Mouse (Mus musculus) CH12.LX (cell line): ENCODE data around the gene Gas2l2. TPM values are rescaled to one million over a fixed set of nuclear protein-coding genes. Genes with fewer than 3 reads are reported as not detected.

Experiments used
- DNase-seq: peaks from one replicate; pipeline ENCODE4 v3.0.0-alpha.2; 2013; ENCODE audit errors: extremely low read depth
- H3K27ac ChIP-seq: 2 replicates; pipeline ENCODE4 v1.5.1; 2012; ENCODE audit warnings: low read depth, mild to moderate bottlenecking, control low read depth, moderate library complexity; ENCODE audit not compliant: insufficient read depth
- H3K27me3 ChIP-seq: replicated peaks from 2 replicates; pipeline ENCODE3; 2012; ENCODE audit warnings: inconsistent platforms
- H3K36me3 ChIP-seq, 2 experiments: replicated peaks in 1 of 2; 2 replicates each; pipeline versions ENCODE3 to v1.6.1; 2012; ENCODE audit warnings: inconsistent platforms in 1 of 2, low read length in 1 of 2, mild to moderate bottlenecking in 1 of 2, mixed read lengths in 1 of 2, moderate library complexity in 1 of 2; ENCODE audit not compliant: control insufficient read depth in 1 of 2, insufficient read depth in 1 of 2
- H3K4me1 ChIP-seq, 2 experiments: 2 replicates each; pipeline ENCODE4 v1.6.1; 2012; ENCODE audit warnings: inconsistent platforms in 1 of 2, moderate library complexity in 1 of 2; ENCODE audit not compliant: insufficient read depth in 2 of 2, control insufficient read depth in 1 of 2
- H3K4me2 ChIP-seq: 2 replicates; pipeline ENCODE4 v1.6.1; 2012; ENCODE audit warnings: low read depth, mild to moderate bottlenecking, control low read depth; ENCODE audit not compliant: poor library complexity, insufficient read depth, severe bottlenecking
- H3K4me3 ChIP-seq, 3 experiments: fragments of 150-350 bp in 1 of 3; sonication (generic) in 1 of 3; replicated peaks in 1 of 3; 2 replicates each; pipeline versions ENCODE3 to v1.5.1; 2011 to 2012; ENCODE audit warnings: low read depth in 2 of 3, low read length in 2 of 3, mild to moderate bottlenecking in 2 of 3, moderate library complexity in 2 of 3, control low read depth in 1 of 3, improper control_type of control experiment in 1 of 3, inconsistent platforms in 1 of 3, mixed read lengths in 1 of 3; ENCODE audit not compliant: poor library complexity in 1 of 3
- H3K79me2 ChIP-seq: replicated peaks from 2 replicates; pipeline ENCODE4 v1.6.1; 2012; ENCODE audit warnings: mild to moderate bottlenecking, moderate library complexity; ENCODE audit not compliant: control insufficient read depth, poor library complexity, insufficient read depth, severe bottlenecking; ENCODE audit errors: extremely low read depth
- H3K9ac ChIP-seq: 2 replicates; pipeline ENCODE4 v1.6.1; 2012; ENCODE audit warnings: low read depth, mild to moderate bottlenecking, control low read depth, moderate library complexity; ENCODE audit not compliant: insufficient read depth
- H3K9me3 ChIP-seq: replicated peaks from 2 replicates; pipeline ENCODE3; 2012; ENCODE audit warnings: low read length, inconsistent platforms, mixed read lengths
- BHLHE40 ChIP-seq: IDR thresholded peaks from 2 replicates; pipeline ENCODE4 v1.6.1; 2011; ENCODE audit warnings: mild to moderate bottlenecking, low read depth, low read length, improper control_type of control experiment
- CHD1 ChIP-seq: IDR thresholded peaks from 2 replicates; pipeline ENCODE4 v1.6.1; 2012; ENCODE audit warnings: low read depth, low read length, improper control_type of control experiment, inconsistent platforms
- CHD2 ChIP-seq: IDR thresholded peaks from 2 replicates; pipeline ENCODE4 v1.6.1; 2011; ENCODE audit warnings: low read length, improper control_type of control experiment
- CTCF ChIP-seq, 2 experiments: IDR thresholded peaks in 1 of 2; conservative IDR thresholded peaks in 1 of 2; 2 replicates each; pipeline ENCODE4 v1.5.1; 2011 to 2012; ENCODE audit warnings: low read depth in 2 of 2, low read length in 2 of 2, improper control_type of control experiment in 1 of 2, inconsistent platforms in 1 of 2, mild to moderate bottlenecking in 1 of 2, moderate library complexity in 1 of 2
- ELF1 ChIP-seq: IDR thresholded peaks from 2 replicates; pipeline ENCODE4 v1.6.1; 2014; ENCODE audit warnings: low read depth, mild to moderate bottlenecking, inconsistent platforms, low read length, improper control_type of control experiment
- EP300 ChIP-seq: IDR thresholded peaks from 2 replicates; pipeline ENCODE4 v1.6.1; 2011; ENCODE audit warnings: low read length, improper control_type of control experiment
- ETS1 ChIP-seq: conservative IDR thresholded peaks from 2 replicates; pipeline ENCODE4 v1.6.1; 2012; ENCODE audit warnings: low read depth, mild to moderate bottlenecking, inconsistent platforms, low read length, improper control_type of control experiment, moderate library complexity
- GABPA ChIP-seq: IDR thresholded peaks from 2 replicates; pipeline ENCODE4 v1.6.1; 2012; ENCODE audit warnings: low read depth, low read length, improper control_type of control experiment, inconsistent platforms; ENCODE audit not compliant: insufficient replicate concordance
- HCFC1 ChIP-seq: IDR thresholded peaks from 2 replicates; pipeline ENCODE4 v1.6.1; 2012; ENCODE audit warnings: low read depth, mild to moderate bottlenecking, inconsistent platforms, low read length, improper control_type of control experiment
- IRF4 ChIP-seq: IDR thresholded peaks from 2 replicates; pipeline ENCODE4 v1.6.1; 2014; ENCODE audit warnings: low read depth, mild to moderate bottlenecking, inconsistent platforms, low read length, improper control_type of control experiment
- JUND ChIP-seq: conservative IDR thresholded peaks from 2 replicates; pipeline ENCODE4 v1.6.1; 2011; ENCODE audit warnings: low read depth, low read length, improper control_type of control experiment
- KAT2A ChIP-seq: IDR thresholded peaks from 2 replicates; pipeline ENCODE4 v1.6.1; 2012; ENCODE audit warnings: low read length, improper control_type of control experiment, inconsistent platforms; ENCODE audit not compliant: insufficient replicate concordance
- MAFK ChIP-seq: IDR thresholded peaks from 2 replicates; pipeline ENCODE4 v1.6.1; 2011; ENCODE audit warnings: low read length, improper control_type of control experiment; ENCODE audit not compliant: insufficient replicate concordance
- MAX ChIP-seq: IDR thresholded peaks from 2 replicates; pipeline ENCODE4 v1.6.1; 2011; ENCODE audit warnings: low read length, improper control_type of control experiment
- MAZ ChIP-seq: IDR thresholded peaks from 2 replicates; pipeline ENCODE4 v1.6.1; 2012; ENCODE audit warnings: low read depth, mild to moderate bottlenecking, inconsistent platforms, low read length, improper control_type of control experiment, moderate library complexity
- MEF2A ChIP-seq: IDR thresholded peaks from 2 replicates; pipeline ENCODE4 v1.6.1; 2014; ENCODE audit warnings: low read depth, mild to moderate bottlenecking, inconsistent platforms, low read length, improper control_type of control experiment, borderline replicate concordance
- MXI1 ChIP-seq: IDR thresholded peaks from 2 replicates; pipeline ENCODE4 v1.6.1; 2011; ENCODE audit warnings: mild to moderate bottlenecking, low read depth, low read length, improper control_type of control experiment
- MYC ChIP-seq: IDR thresholded peaks from 2 replicates; pipeline ENCODE4 v1.6.1; 2011; ENCODE audit warnings: low read depth, mild to moderate bottlenecking, improper control_type of control experiment, low read length
- NRF1 ChIP-seq: IDR thresholded peaks from 2 replicates; pipeline ENCODE4 v1.6.1; 2014; ENCODE audit warnings: low read depth, mild to moderate bottlenecking, inconsistent platforms, low read length, improper control_type of control experiment, moderate library complexity
- POLR2A ChIP-seq: IDR thresholded peaks from 2 replicates; pipeline ENCODE4 v1.6.1; 2011; ENCODE audit warnings: low read depth, mild to moderate bottlenecking, improper control_type of control experiment, low read length
- POLR2AphosphoS2 ChIP-seq: IDR thresholded peaks from 2 replicates; pipeline ENCODE4 v1.6.1; 2011; ENCODE audit warnings: low read depth, low read length, improper control_type of control experiment
- RAD21 ChIP-seq: IDR thresholded peaks from 2 replicates; pipeline ENCODE4 v1.6.1; 2011; ENCODE audit warnings: low read depth, mild to moderate bottlenecking, low read length, improper control_type of control experiment, moderate library complexity
- RCOR1 ChIP-seq: conservative IDR thresholded peaks from 2 replicates; pipeline ENCODE4 v1.6.1; 2012; ENCODE audit warnings: low read depth, mild to moderate bottlenecking, inconsistent platforms, low read length, improper control_type of control experiment
- SMC3 ChIP-seq: IDR thresholded peaks from 2 replicates; pipeline ENCODE4 v1.6.1; 2011; ENCODE audit warnings: low read depth, low read length, improper control_type of control experiment
- TBP ChIP-seq: conservative IDR thresholded peaks from 2 replicates; pipeline ENCODE4 v1.6.1; 2011; ENCODE audit warnings: low read depth, low read length, improper control_type of control experiment
- UBTF ChIP-seq: IDR thresholded peaks from 2 replicates; pipeline ENCODE4 v1.6.1; 2012; ENCODE audit warnings: low read depth, mild to moderate bottlenecking, inconsistent platforms, low read length, improper control_type of control experiment, moderate library complexity
- USF2 ChIP-seq: conservative IDR thresholded peaks from 2 replicates; pipeline ENCODE4 v1.6.1; 2011; ENCODE audit warnings: low read depth, low read length, improper control_type of control experiment
- ZC3H11A ChIP-seq: IDR thresholded peaks from 2 replicates; pipeline ENCODE4 v1.6.1; 2012; ENCODE audit warnings: low read depth, mild to moderate bottlenecking, inconsistent platforms, low read length, improper control_type of control experiment
- ZKSCAN1 ChIP-seq: IDR thresholded peaks from 2 replicates; pipeline ENCODE4 v1.6.1; 2012; ENCODE audit warnings: low read depth, inconsistent platforms, low read length, improper control_type of control experiment, borderline replicate concordance
- ZMIZ1 ChIP-seq: IDR thresholded peaks from 2 replicates; pipeline ENCODE4 v1.6.1; 2012; ENCODE audit warnings: low read depth, mild to moderate bottlenecking, inconsistent platforms, low read length, improper control_type of control experiment
- ZNF384 ChIP-seq: IDR thresholded peaks from 2 replicates; pipeline ENCODE4 v1.6.1; 2012; ENCODE audit warnings: low read depth, low read length, improper control_type of control experiment, inconsistent platforms
- dilution Hi-C: fragments of 300-500 bp; cut with MboI; formaldehyde crosslinking; loops from 2 replicates; pipeline ENCODE4 v1.14.3; 2020; ENCODE audit warnings: low sequenced_read_pairs; ENCODE audit not compliant: extremely low pct_unique_long_range_greater_than_20kb, extremely low pct_ligation_motif_present
- in situ Hi-C: fragments of 300-500 bp; cut with MboI; formaldehyde crosslinking; loops from 3 replicates; pipeline ENCODE4 v1.14.3; 2019; ENCODE audit warnings: low sequenced_read_pairs, low pct_ligation_motif_present, low pct_unique_long_range_greater_than_20kb, mixed read lengths
- polyA plus RNA-seq: library from polyadenylated mRNA; unstranded; fragments of >175 nt; gene quantifications from 2 replicates; pipeline ENCODE4 v1.2.1, GENCODE M21; 2012; ENCODE audit warnings: low read depth; ENCODE audit not compliant: insufficient read length
- total RNA-seq, 2 experiments: library from RNA; depleted of rRNA; stranded (reverse); fragments of 300-350 nt in 1 of 2; fragments of >200 nt in 1 of 2; gene quantifications; 2 replicates each; pipeline ENCODE4 v1.2.3; 2012 to 2014

The Gas2l2 gene
- total and polyA plus RNA-seq, 3 experiments, result not detected

DNA sequence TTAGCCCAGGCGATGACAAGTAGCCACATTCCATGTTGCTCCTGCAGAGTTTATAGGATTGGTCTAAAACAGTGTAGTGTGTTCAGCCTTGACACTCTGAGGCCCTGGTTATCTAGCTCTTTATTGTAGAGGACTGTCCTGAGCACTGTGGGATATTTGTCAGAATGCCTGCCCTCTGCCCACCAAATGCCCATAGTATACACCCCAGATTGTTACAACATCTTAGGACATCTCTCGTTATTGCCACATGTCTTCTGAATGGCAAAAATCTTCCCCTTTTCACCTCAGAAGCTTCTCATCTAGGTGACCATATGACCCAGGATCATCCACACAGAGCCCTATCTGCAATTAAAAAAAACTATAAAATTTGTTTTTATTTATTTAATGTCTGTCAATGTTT is 3.3 kb upstream of the Gas2l2 start:
- Histone ChIP-seq H3K36me3 (no peaks in the 10 kb centered on the region), H3K4me1 (peaks cover 0 to under 1% of the 10 kb centered on the region in 2 experiments; a peak in 2 of 4 replicates), H3K9me3 (peaks cover 8% of the 10 kb centered on the region), H3K27ac (no peak overlapping the region), H3K9ac (no peak overlapping the region), H3K4me2 (no peak overlapping the region), H3K27me3 (peaks cover 87% of the 10 kb centered on the region), H3K79me2 (no peaks in the 10 kb centered on the region)
- no peak for DNase-seq
- dilution Hi-C loops, result no loop called here
- TF ChIP-seq MXI1, result no peak
- no peak for TF ChIP-seq ETS1
- no peak for TF ChIP-seq MAX
- TF ChIP-seq NRF1, result no peak
- no peak for TF ChIP-seq IRF4
- TF ChIP-seq USF2, result no peak
- TF ChIP-seq RAD21, result no peak
- TF ChIP-seq CHD1, result no peak
- no peak for TF ChIP-seq BHLHE40
- no peak for TF ChIP-seq MEF2A
- TF ChIP-seq ZMIZ1, result no peak
- no peak for TF ChIP-seq MAFK
- no peak for TF ChIP-seq KAT2A
- TF ChIP-seq GABPA, result no peak
- TF ChIP-seq CTCF (conservative IDR thresholded peaks at IDR 0.05 in 1 of 2, IDR thresholded peaks at IDR 0.05 in 1 of 2; ENCODE audit: low read depth in 2 of 2, low read length in 2 of 2), result no peak
- TF ChIP-seq POLR2A, result no peak
- TF ChIP-seq, all 38 proteins: peak for 0
- no peak overlapping the region for H3K4me3 ChIP-seq
- in situ Hi-C loops, result no loop called here

- no peaks in the 10 kb centered on the region for H3K9me3 ChIP-seq
- in situ Hi-C loops (loop anchor here (5.0 kb wide), 1 partner anchor 100 kb away; no protein-coding TSS in a partner anchor), dilution Hi-C loops (no loop called here)
- no peaks in the 10 kb centered on the region for H3K36me3 ChIP-seq
- DNase-seq, result peak; percentile 56
- H3K27me3 ChIP-seq, result peaks cover 71% of the 10 kb centered on the region
- no peaks in the 10 kb centered on the region for H3K79me2 ChIP-seq
- H3K4me1 ChIP-seq, result peaks cover 13 to 21% of the 10 kb centered on the region in 2 experiments
- peak overlapping the region; percentile 77 for H3K4me2 ChIP-seq
- H3K9ac ChIP-seq, result no peak overlapping the region
- no peak overlapping the region for H3K27ac ChIP-seq
- peak overlapping the region in 2 of 3 experiments; percentile 6 to 43 for H3K4me3 ChIP-seq
- TF ChIP-seq RCOR1, result no peak
- TF ChIP-seq USF2, result no peak
- TF ChIP-seq ZMIZ1, result no peak
- no peak for TF ChIP-seq NRF1
- TF ChIP-seq MAZ, result no peak
- TF ChIP-seq ZC3H11A, result no peak
- TF ChIP-seq JUND, result no peak
- no peak for TF ChIP-seq HCFC1
- no peak for TF ChIP-seq POLR2AphosphoS2
- TF ChIP-seq POLR2A, result peak; percentile 36; the same call in 1 of the 2 replicates
- TF ChIP-seq CHD1, result no peak
- no peak for TF ChIP-seq ETS1
- TF ChIP-seq IRF4, result no peak
- peak; percentile 87; the same call in 1 of the 2 replicates for TF ChIP-seq MYC
- TF ChIP-seq SMC3, result no peak
- no peak for TF ChIP-seq MAFK
- TF ChIP-seq ELF1, result no peak
- TF ChIP-seq EP300, result no peak
- no peak for TF ChIP-seq MEF2A
- TF ChIP-seq RAD21, result no peak
- TF ChIP-seq MAX, result peak; percentile 88
- no peak for TF ChIP-seq ZNF384
- TF ChIP-seq CTCF (conservative IDR thresholded peaks at IDR 0.05 in 1 of 2, IDR thresholded peaks at IDR 0.05 in 1 of 2; ENCODE audit: low read depth in 2 of 2, low read length in 2 of 2), result no peak
- peak; percentile 63; the same call in 1 of the 2 replicates for TF ChIP-seq MXI1
- no peak for TF ChIP-seq CHD2
- TF ChIP-seq BHLHE40, result no peak
- TF ChIP-seq ZKSCAN1, result no peak
- TF ChIP-seq TBP, result no peak
- no peak for TF ChIP-seq UBTF
These were observed 2.3 kb downstream of the Gas2l2 start for GRCm38 (mm10) chr11:83426964-83427363.
